Mouse (Mus musculus): ENCODE data around the gene Smim22. TPM values are rescaled to one million over a fixed set of nuclear protein-coding genes. Genes with fewer than 3 reads are reported as not detected.

The Smim22 gene
- polyA plus RNA-seq (2014; fragmentation: Nextera tagmentation; extraction: Ambion mirVana) = 4.2 and 4.7 TPM in 2 replicates

DNA sequence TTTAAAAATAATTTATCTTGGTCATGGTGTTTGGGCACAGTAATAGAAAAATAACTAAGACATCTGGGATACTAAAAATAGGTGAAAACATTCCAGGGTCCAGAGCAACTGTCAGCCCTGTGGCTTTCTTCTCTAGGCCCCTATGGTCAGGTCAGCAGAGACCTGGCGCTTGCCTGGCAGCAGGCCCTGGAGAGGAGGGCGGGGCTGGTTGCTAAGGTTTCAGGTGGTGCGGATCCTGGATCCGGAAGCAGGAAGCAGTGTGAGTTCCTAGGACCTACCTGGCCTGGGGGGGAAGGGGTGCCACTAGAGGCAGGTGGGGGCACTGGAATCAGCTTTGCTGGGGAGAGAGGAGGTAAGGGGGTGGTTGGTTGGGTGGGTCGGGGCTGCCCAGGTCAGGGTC, at the start of gene Smim22:
TSS of gene Smim22 (plus strand) at position 222 of the 400 bp plus-strand sequence.
- ATAC-seq (ENCODE audit: low FRiP score) = no peak
- WGBS = 50% methylated on average over 5 of the region's 5 CpGs
- Histone ChIP-seq H3K9ac (no peak within 1 kb of the TSS), H3K4me2 (replicated peaks) (no peak within 1 kb of the TSS), H3K4me3 (replicated peaks; ENCODE audit: low read length) (no peak within 1 kb of the TSS), H3K4me1 (replicated peaks; ENCODE audit: control insufficient read depth, insufficient read depth, low read length) (peaks cover 1% of the 10 kb centered on the region; the same call in 1 of the 2 replicates), H3K27ac (no peak within 1 kb of the TSS), H3K9me3 (ENCODE audit: control insufficient read depth, low read length) (no peaks in the 10 kb centered on the region), H3K27me3 (ENCODE audit: control insufficient read depth, insufficient read depth, low read length) (no peaks in the 10 kb centered on the region), H3K36me3 (replicated peaks; ENCODE audit: control insufficient read depth, insufficient read depth) (peaks cover 8% of the 10 kb centered on the region; the same call in 1 of the 2 replicates)
- DNase-seq (ENCODE audit: low spot score) = no peak

DNA sequence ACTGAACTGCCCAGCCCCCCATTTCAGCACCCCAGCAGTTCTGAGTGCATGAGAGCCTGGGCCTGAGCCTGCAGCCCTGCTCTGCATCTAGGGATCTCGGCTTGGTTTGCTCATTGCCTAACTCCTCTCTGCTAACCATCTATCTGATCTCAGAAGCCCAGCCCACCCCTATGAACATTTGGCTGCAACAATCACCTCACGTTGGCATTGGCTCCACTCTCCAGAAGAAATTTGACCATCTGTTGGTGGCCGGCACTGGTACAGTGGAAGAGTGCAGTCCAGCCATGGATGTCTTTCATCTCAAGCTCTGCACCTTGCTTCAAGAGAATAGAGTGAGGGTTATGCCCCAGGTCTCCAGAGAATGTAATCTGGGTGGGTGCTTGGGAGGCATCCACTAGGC, 49.6 kb upstream of the Smim22 start:
- no peaks in the 10 kb centered on the region for H3K9me3 ChIP-seq (ENCODE audit: control insufficient read depth, low read length)
- no peak overlapping the region for H3K4me3 ChIP-seq (replicated peaks; ENCODE audit: low read length)
- peaks cover 67% of the 10 kb centered on the region for H3K36me3 ChIP-seq (replicated peaks; ENCODE audit: control insufficient read depth, insufficient read depth)
- 97% methylated on average over 3 of the region's 3 CpGs for WGBS
- ATAC-seq (ENCODE audit: low FRiP score) = no peak
- no peak overlapping the region for H3K9ac ChIP-seq
- no peaks in the 10 kb centered on the region for H3K27me3 ChIP-seq (ENCODE audit: control insufficient read depth, insufficient read depth, low read length)
- H3K27ac ChIP-seq = no peak overlapping the region
- H3K4me2 ChIP-seq (replicated peaks) = no peak overlapping the region
- no peak for DNase-seq (ENCODE audit: low spot score)
- no peaks in the 10 kb centered on the region for H3K4me1 ChIP-seq (replicated peaks; ENCODE audit: control insufficient read depth, insufficient read depth, low read length)

DNA sequence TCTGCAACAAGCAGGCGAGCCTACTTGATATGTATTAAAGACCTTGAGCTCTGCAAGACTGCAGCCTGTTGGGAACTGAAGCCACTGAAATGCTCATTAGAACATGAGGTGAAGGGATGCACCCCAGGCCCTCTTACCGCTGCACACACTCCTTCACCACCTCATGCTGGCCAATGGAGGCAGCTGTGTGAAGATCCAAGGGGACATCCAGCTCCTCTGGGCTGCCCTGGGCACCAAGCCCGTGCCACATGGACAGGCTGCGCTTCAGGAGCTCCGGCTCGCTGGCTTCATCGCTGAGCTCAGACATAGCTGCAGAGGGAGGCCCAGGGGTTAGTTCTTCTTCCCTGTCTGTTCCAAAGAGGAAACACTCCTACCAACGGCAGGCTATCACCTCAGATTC, 46.8 kb upstream of the Smim22 start:
- peaks cover 14% of the 10 kb centered on the region for H3K4me1 ChIP-seq (replicated peaks; ENCODE audit: control insufficient read depth, insufficient read depth, low read length)
- H3K9me3 ChIP-seq (ENCODE audit: control insufficient read depth, low read length) = no peaks in the 10 kb centered on the region
- no peak overlapping the region for H3K27ac ChIP-seq
- ATAC-seq (ENCODE audit: low FRiP score) = no peak
- no peak for DNase-seq (ENCODE audit: low spot score)
- H3K4me3 ChIP-seq (replicated peaks; ENCODE audit: low read length) = no peak overlapping the region
- no peaks in the 10 kb centered on the region for H3K27me3 ChIP-seq (ENCODE audit: control insufficient read depth, insufficient read depth, low read length)
- no peak overlapping the region for H3K4me2 ChIP-seq (replicated peaks)
- WGBS = 86% methylated on average over 8 of the region's 8 CpGs
- peaks cover 39% of the 10 kb centered on the region for H3K36me3 ChIP-seq (replicated peaks; ENCODE audit: control insufficient read depth, insufficient read depth)
- H3K9ac ChIP-seq = no peak overlapping the region

DNA sequence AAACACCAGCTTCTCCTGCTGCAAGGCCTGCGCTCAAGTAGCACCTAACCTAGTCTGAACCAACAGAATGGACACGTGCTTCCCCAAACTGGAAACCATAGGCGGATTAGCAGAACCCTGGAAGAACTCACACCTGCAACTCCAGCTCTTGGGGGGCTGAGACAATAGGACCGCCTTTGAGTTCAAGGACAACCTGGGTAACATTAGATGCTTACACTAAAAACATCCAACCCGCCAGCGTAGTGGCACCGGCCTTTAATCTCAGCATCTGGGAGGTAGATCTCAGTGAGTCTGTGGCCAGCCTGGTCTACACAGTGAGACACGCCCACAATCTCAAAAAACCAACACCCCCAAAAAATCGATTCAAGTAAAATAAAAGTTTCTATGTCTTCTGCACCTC, 43.7 kb upstream of the Smim22 start:
- no peaks in the 10 kb centered on the region for H3K27me3 ChIP-seq (ENCODE audit: control insufficient read depth, insufficient read depth, low read length)
- no peak for ATAC-seq (ENCODE audit: low FRiP score)
- H3K9ac ChIP-seq = peak overlapping the region; percentile 90
- no peaks in the 10 kb centered on the region for H3K9me3 ChIP-seq (ENCODE audit: control insufficient read depth, low read length)
- H3K4me1 ChIP-seq (replicated peaks; ENCODE audit: control insufficient read depth, insufficient read depth, low read length) = peaks cover 17% of the 10 kb centered on the region
- peaks cover 11% of the 10 kb centered on the region; the same call in 1 of the 2 replicates for H3K36me3 ChIP-seq (replicated peaks; ENCODE audit: control insufficient read depth, insufficient read depth)
- peak overlapping the region; percentile 78; the same call in 1 of the 2 replicates for H3K27ac ChIP-seq
- DNase-seq (ENCODE audit: low spot score) = no peak
- peak overlapping the region; percentile 74 for H3K4me2 ChIP-seq (replicated peaks)
- 43% methylated on average over 9 of the region's 9 CpGs for WGBS
- peak overlapping the region; percentile 95 for H3K4me3 ChIP-seq (replicated peaks; ENCODE audit: low read length)

DNA sequence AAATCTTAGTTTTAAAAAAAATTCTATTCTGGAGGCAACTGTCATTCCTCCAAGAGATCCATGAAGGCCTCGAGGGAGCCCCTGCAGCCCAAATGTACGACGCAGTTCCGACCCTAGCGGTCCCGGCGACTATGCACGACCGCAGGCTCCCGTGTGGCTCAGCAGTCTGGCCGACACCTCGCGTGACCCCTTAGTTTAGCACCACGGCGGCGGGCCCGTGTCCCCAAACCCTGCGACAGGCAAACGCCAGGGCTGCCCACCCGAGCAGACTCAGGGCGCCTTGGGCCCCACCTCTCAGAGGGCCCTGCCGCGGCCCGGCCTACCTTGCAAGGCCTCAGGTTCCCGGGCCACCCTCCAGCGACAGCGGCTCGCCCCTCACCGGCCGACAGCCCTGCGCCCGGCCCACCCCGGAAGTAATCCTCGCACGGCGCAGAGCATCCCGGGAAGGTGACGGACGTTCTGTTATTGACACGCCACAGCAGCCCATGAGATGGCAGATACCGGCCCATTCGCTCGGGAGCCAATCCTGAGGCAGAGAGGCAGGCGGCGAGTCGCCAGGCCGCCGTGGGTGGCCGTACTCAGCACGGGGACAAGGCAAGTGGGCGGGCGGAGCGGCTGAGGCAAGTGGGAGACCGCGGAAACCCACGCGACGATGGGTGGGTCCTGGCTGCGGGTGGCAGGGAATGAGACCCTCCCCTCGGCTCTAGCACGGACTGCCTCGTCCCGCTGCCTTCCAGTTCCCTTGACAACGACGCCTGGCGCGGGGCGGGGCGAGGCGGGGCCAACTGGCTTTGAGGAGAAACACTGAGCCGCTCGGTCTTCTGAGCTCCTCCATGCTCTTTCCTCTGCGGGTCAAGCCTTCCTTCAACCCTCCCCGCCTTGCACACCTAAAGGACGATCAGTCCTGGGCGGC, 43.0 kb upstream of the Smim22 start, which contains the start of gene Anks3:
TSS of gene Anks3 (minus strand) at position 409 of the 913 bp plus-strand sequence.
- Histone ChIP-seq H3K4me1 (replicated peaks; ENCODE audit: control insufficient read depth, insufficient read depth, low read length) (peaks cover 17% of the 10 kb centered on the region), H3K4me2 (replicated peaks) (peak within 1 kb of the TSS; percentile 74), H3K4me3 (replicated peaks; ENCODE audit: low read length) (peak within 1 kb of the TSS; percentile 95), H3K9me3 (ENCODE audit: control insufficient read depth, low read length) (no peaks in the 10 kb centered on the region), H3K27ac (peak within 1 kb of the TSS; percentile 78), H3K36me3 (replicated peaks; ENCODE audit: control insufficient read depth, insufficient read depth) (peaks cover 15% of the 10 kb centered on the region; the same call in 1 of the 2 replicates), H3K27me3 (ENCODE audit: control insufficient read depth, insufficient read depth, low read length) (no peaks in the 10 kb centered on the region), H3K9ac (peak within 1 kb of the TSS; percentile 90)
- ATAC-seq (ENCODE audit: low FRiP score) = peak; percentile 99
- under 1% methylated on average over 76 of the region's 76 CpGs for WGBS
- DNase-seq (ENCODE audit: low spot score) = peak; percentile 94

DNA sequence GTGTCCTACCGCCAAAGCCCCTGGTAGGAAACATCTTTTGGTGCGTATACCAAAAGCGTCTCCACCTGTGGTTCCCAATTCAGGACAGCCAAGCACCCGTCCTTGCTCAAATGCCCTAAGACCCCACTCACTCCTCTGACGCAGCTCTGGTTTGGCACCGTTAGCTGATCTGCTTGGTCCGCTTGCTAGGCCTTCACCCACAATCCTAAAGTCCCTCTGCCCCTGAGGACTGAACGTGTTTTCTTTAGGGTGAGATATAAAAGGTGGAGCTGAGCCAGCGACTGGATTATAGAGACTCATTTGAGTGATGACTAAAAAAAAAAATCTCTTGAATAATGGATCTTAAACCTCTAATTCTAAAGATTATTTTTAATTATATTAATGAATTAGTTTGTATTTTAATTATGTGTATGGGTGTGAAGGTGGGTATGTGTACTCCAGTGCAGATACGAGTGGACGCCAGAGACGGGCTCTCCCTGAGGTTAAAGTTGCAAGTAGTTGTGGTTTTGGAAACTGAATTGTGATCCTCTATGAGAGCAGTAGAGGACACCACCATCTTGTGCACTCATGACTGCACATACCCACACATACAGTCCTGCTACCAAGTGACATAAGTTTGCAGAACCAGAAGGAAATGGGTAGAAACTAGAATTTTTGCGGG, 42.2 kb upstream of the Smim22 start:
- Histone ChIP-seq H3K9ac (peak overlapping the region; percentile 64), H3K27me3 (ENCODE audit: control insufficient read depth, insufficient read depth, low read length) (no peaks in the 10 kb centered on the region), H3K4me1 (replicated peaks; ENCODE audit: control insufficient read depth, insufficient read depth, low read length) (peaks cover 17% of the 10 kb centered on the region), H3K9me3 (ENCODE audit: control insufficient read depth, low read length) (no peaks in the 10 kb centered on the region), H3K4me3 (replicated peaks; ENCODE audit: low read length) (peak overlapping the region; percentile 95), H3K27ac (peak overlapping the region; percentile 78), H3K36me3 (replicated peaks; ENCODE audit: control insufficient read depth, insufficient read depth) (peaks cover 7% of the 10 kb centered on the region; the same call in 1 of the 2 replicates), H3K4me2 (replicated peaks) (peak overlapping the region; percentile 74)
- DNase-seq (ENCODE audit: low spot score) = no peak
- ATAC-seq (ENCODE audit: low FRiP score) = peak; percentile 10
- 24% methylated on average over 13 of the region's 13 CpGs for WGBS

DNA sequence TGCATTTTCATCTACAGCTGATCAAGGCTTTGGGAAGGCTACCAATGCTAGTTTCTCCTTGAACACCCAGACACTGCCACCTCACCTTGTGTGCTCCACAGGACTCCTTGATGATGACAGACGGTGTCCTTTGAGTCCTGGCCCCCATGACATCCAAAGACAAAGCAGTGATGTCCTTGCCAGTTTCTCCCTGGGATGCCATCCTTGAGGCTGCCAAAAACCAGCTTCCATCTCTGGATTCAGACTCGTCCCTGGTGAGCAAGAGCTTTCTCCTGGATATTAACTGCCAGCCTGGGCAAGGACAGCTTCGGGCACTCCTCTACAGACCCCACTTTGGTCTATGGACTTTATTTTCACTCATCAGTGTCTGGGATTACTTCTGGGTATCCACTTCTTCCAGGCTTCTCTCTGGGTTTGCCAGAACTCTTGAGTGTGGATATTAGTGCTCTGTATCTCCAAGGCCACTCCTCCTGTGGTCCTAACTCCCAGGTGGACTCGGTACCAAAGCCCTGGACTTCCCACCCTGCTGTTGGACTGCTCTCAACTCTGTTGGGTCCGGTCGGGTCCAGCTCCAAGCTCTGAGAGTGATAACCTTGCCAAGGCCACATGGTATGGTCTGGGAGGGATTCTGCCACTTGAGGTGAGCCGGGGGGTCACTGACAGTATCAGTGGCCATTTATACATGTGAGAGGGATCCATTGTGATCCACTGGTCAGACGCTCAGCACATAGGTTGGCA, 41.5 kb upstream of the Smim22 start:
- WGBS = 86% methylated on average over 8 of the region's 8 CpGs
- Histone ChIP-seq H3K27me3 (ENCODE audit: control insufficient read depth, insufficient read depth, low read length) (no peaks in the 10 kb centered on the region), H3K4me3 (replicated peaks; ENCODE audit: low read length) (peak overlapping the region; percentile 95; the same call in 1 of the 2 replicates), H3K4me2 (replicated peaks) (peak overlapping the region; percentile 74), H3K36me3 (replicated peaks; ENCODE audit: control insufficient read depth, insufficient read depth) (0 out of 2 replicates have a peak, but pooled peaks cover 5% of the 10 kb centered on the region), H3K4me1 (replicated peaks; ENCODE audit: control insufficient read depth, insufficient read depth, low read length) (peaks cover 17% of the 10 kb centered on the region), H3K27ac (no peak overlapping the region), H3K9ac (no peak overlapping the region), H3K9me3 (ENCODE audit: control insufficient read depth, low read length) (no peaks in the 10 kb centered on the region)
- no peak for DNase-seq (ENCODE audit: low spot score)
- no peak for ATAC-seq (ENCODE audit: low FRiP score)

DNA sequence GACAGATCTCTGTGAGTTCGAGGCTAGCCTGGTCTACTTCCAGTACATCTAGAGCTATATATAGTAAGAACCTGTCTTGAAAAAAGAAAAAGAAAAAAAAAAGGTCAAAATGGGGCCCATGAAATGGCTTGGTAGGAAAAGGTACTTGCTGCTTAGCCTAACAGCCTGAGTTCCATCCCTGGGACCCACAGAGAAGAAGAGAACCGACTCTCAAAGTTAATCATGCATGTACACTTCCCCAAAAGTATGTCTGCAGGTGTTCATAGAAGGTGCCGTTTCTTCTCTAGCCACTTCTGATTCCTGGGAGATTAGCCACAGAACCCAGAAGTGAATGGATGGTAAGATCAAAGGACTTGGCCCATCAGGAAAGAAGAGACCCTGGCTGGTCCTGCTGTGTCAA, 38.7 kb upstream of the Smim22 start:
- Histone ChIP-seq H3K27me3 (ENCODE audit: control insufficient read depth, insufficient read depth, low read length) (no peaks in the 10 kb centered on the region), H3K36me3 (replicated peaks; ENCODE audit: control insufficient read depth, insufficient read depth) (peaks cover 5% of the 10 kb centered on the region; the same call in 1 of the 2 replicates), H3K27ac (no peak overlapping the region), H3K4me1 (replicated peaks; ENCODE audit: control insufficient read depth, insufficient read depth, low read length) (peaks cover 8% of the 10 kb centered on the region), H3K9ac (no peak overlapping the region), H3K4me2 (replicated peaks) (no peak overlapping the region), H3K4me3 (replicated peaks; ENCODE audit: low read length) (no peak overlapping the region), H3K9me3 (ENCODE audit: control insufficient read depth, low read length) (no peaks in the 10 kb centered on the region)
- ATAC-seq (ENCODE audit: low FRiP score) (no peak), DNase-seq (ENCODE audit: low spot score) (no peak)
- 84% methylated on average over 3 of the region's 3 CpGs for WGBS

Measured in hindbrain, embryonic 14.5 days (tissue).